Mouse (Mus musculus) midbrain, embryonic 15.5 days (tissue): ENCODE results near the gene Mif. TPM values are rescaled to one million over a fixed set of nuclear protein-coding genes. Genes with fewer than 3 reads are reported as not detected.
"Not testable (repeated sequence)": the region's sequence is repeated elsewhere in the genome, so short reads cannot be mapped to it uniquely, and the experiment has no call there.

Experiments used
- ATAC-seq: fragments of 200-750 bp; cut with Nextera tagmentation; replicated peaks from 2 replicates; pipeline ENCODE4 v1.8.0; 2017; ENCODE audit warnings: moderate TSS enrichment
- H3K27ac ChIP-seq: fragments of 300-500 bp; sonication (generic); 2 replicates; pipeline ENCODE4 v1.5.1; 2015; ENCODE audit warnings: mild to moderate bottlenecking, inconsistent platforms
- H3K27me3 ChIP-seq: fragments of 300-500 bp; sonication (generic); replicated peaks from 2 replicates; pipeline ENCODE4 v1.6.1; 2015; ENCODE audit warnings: inconsistent platforms
- H3K36me3 ChIP-seq: fragments of 300-500 bp; sonication (generic); replicated peaks from 2 replicates; pipeline ENCODE4 v1.6.1; 2015; ENCODE audit warnings: inconsistent platforms
- H3K4me1 ChIP-seq: fragments of 300-500 bp; sonication (generic); 2 replicates; pipeline ENCODE4 v1.6.1; 2015; ENCODE audit warnings: inconsistent platforms
- H3K4me2 ChIP-seq: fragments of 300-500 bp; sonication (generic); 2 replicates; pipeline ENCODE4 v1.6.1; 2015; ENCODE audit warnings: inconsistent platforms, mild to moderate bottlenecking, moderate library complexity
- H3K4me3 ChIP-seq: fragments of 300-500 bp; sonication (generic); 2 replicates; pipeline ENCODE4 v1.5.1; 2015; ENCODE audit warnings: mild to moderate bottlenecking, inconsistent platforms
- H3K9ac ChIP-seq: fragments of 300-500 bp; sonication (generic); 2 replicates; pipeline ENCODE4 v1.6.1; 2015; ENCODE audit warnings: mild to moderate bottlenecking, inconsistent platforms
- H3K9me3 ChIP-seq: fragments of 300-500 bp; sonication (generic); 2 replicates; pipeline ENCODE4 v1.6.1; 2016; ENCODE audit warnings: inconsistent platforms
- WGBS: fragments of 180-500 bp; shearing (Covaris S2); methylation state at CpG from one replicate; pipeline ENCODE4 v1.1.7; 2015; ENCODE audit warnings: mixed read lengths; 5-methylcytosine and 5-hydroxymethylcytosine counted together
- polyA plus RNA-seq: library from polyadenylated mRNA; unstranded; fragments of >200 nt; fragmentation: Nextera tagmentation; extraction: Ambion mirVana; gene quantifications from 2 replicates; pipeline ENCODE4 v1.2.1, GENCODE M21; 2015

The Mif gene
- polyA plus RNA-seq, 1 experiment from 2014 or later: 1,455 TPM

DNA sequence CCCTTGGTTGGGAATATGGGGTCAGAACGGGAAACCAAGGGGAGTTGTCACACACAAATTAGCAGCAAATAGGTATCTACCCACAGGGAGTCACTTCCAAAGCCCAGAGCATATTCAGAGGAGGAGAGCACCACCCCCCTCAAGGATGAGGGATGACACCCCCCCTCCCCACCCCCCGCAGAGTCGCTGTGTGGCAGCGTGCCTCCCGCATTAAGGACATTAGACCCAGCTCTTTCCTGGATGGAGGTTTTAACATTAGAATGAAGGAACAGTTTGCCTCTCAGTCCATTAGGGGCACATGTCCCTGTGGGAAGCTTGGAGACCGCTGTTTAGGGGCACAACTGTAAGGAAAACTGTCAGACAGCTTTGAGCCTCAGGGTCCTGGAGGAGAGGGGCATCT lies 9.0 kb downstream of the Mif start:
- H3K27me3 ChIP-seq: no peaks in the 10 kb centered on the region
- no peak overlapping the region for H3K27ac ChIP-seq
- WGBS: 2% methylated on average over 6 of the region's 6 CpGs
- no peak overlapping the region for H3K9ac ChIP-seq
- H3K4me3 ChIP-seq: no peak overlapping the region
- no peak for ATAC-seq
- no peak overlapping the region for H3K4me2 ChIP-seq
- peaks cover 11% of the 10 kb centered on the region for H3K4me1 ChIP-seq
- H3K36me3 ChIP-seq: no peaks in the 10 kb centered on the region
- H3K9me3 ChIP-seq: no peaks in the 10 kb centered on the region

DNA sequence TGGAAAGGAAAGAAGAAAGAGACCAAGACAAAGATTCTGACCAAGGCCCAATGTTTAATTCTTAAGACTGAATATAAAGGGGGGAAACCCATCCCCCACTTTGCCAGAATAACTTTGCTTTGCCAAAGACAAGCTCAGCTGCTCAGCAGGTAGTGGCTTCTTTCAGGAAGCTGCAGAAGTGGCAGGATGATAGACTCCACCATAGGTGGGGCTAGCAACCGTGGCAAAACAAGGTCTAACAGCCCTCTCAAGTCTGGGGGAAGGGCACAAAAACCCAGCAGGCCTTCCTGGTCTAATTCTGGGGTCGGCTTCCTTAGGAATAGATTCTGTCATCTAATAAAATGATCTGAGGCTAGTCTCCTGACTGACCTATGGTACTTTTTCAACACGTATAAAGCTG lies 11.7 kb downstream of the Mif start:
- peaks cover 20% of the 10 kb centered on the region for H3K4me1 ChIP-seq
- ATAC-seq: no peak
- no peaks in the 10 kb centered on the region for H3K27me3 ChIP-seq
- 38% methylated on average over 3 of the region's 3 CpGs for WGBS
- no peak overlapping the region for H3K4me3 ChIP-seq
- H3K9me3 ChIP-seq: no peaks in the 10 kb centered on the region
- H3K4me2 ChIP-seq: no peak overlapping the region
- H3K36me3 ChIP-seq: no peaks in the 10 kb centered on the region
- no peak overlapping the region for H3K27ac ChIP-seq
- no peak overlapping the region for H3K9ac ChIP-seq

DNA sequence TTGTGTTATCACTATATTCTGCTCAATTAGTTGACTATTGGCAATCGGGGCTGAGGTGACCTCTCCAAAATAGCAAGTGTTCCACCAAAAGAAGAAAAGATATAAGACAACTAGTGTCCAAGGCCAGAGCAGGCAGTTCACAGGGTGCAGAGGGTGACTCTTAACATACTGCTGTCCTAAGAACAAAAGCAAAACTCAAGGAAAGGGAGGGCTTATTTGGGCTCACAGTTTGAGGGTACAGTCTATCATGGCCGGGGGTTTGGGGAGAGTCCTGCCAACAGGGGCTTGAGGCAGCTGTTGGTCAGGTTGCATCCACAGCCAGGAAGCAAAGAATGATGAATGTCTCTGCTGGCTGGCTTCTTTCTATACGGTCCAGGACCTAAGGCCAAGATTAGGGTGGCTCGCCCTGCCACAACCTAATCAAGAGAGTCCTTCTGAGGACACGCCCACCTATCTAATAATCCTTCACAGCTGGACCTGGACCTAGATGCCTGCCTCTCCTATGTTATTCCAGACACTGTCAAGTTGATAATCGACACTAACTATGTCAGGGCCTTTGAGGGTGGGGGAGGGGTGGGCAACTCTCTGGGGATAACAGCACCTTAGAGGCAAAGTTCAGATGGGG lies 14.6 kb downstream of the Mif start:
- Histone ChIP-seq H3K4me1 (0 out of 2 replicates have a peak, but pooled peaks cover 9% of the 10 kb centered on the region), H3K4me3 (no peak overlapping the region), H3K9ac (no peak overlapping the region), H3K9me3 (no peaks in the 10 kb centered on the region), H3K36me3 (no peaks in the 10 kb centered on the region), H3K27me3 (no peaks in the 10 kb centered on the region), H3K4me2 (no peak overlapping the region), H3K27ac (no peak overlapping the region)
- ATAC-seq: no peak
- 77% methylated on average over 6 of the region's 6 CpGs for WGBS

GRCm38 (mm10) chr10:75844800-75845199 lies 15.2 kb downstream of the Mif start:
- ATAC-seq: no peak
- no peak overlapping the region for H3K4me3 ChIP-seq
- WGBS: 42% methylated on average over 1 of the region's 1 CpGs
- H3K9ac ChIP-seq: no peak overlapping the region
- no peaks in the 10 kb centered on the region for H3K9me3 ChIP-seq
- no peaks in the 10 kb centered on the region for H3K27me3 ChIP-seq
- 0 out of 2 replicates have a peak, but pooled peaks cover 9% of the 10 kb centered on the region for H3K4me1 ChIP-seq
- H3K27ac ChIP-seq: 0 out of 2 replicates have a peak overlapping the region, but pooled peaks have one; percentile 8
- H3K4me2 ChIP-seq: no peak overlapping the region
- H3K36me3 ChIP-seq: no peaks in the 10 kb centered on the region

GRCm38 (mm10) chr10:75843898-75844297 lies 16.1 kb downstream of the Mif start:
- not testable (repeated sequence) for H3K27me3 ChIP-seq, H3K36me3 ChIP-seq, H3K27ac ChIP-seq, H3K4me2 ChIP-seq, H3K9ac ChIP-seq, ATAC-seq, H3K4me1 ChIP-seq, H3K9me3 ChIP-seq, H3K4me3 ChIP-seq
- WGBS: 82% methylated on average over 6 of the region's 6 CpGs

- Histone ChIP-seq H3K9ac (no peak overlapping the region), H3K27ac (no peak overlapping the region), H3K36me3 (no peaks in the 10 kb centered on the region), H3K4me2 (no peak overlapping the region), H3K27me3 (peaks cover 11% of the 10 kb centered on the region; the same call in 1 of the 2 replicates), H3K4me3 (no peak overlapping the region), H3K4me1 (peaks cover 24% of the 10 kb centered on the region), H3K9me3 (no peaks in the 10 kb centered on the region)
- no peak for ATAC-seq
- WGBS: 83% methylated on average over 10 of the region's 10 CpGs
These were observed 20.9 kb downstream of the Mif start for GRCm38 (mm10) chr10:75839092-75839491.

DNA sequence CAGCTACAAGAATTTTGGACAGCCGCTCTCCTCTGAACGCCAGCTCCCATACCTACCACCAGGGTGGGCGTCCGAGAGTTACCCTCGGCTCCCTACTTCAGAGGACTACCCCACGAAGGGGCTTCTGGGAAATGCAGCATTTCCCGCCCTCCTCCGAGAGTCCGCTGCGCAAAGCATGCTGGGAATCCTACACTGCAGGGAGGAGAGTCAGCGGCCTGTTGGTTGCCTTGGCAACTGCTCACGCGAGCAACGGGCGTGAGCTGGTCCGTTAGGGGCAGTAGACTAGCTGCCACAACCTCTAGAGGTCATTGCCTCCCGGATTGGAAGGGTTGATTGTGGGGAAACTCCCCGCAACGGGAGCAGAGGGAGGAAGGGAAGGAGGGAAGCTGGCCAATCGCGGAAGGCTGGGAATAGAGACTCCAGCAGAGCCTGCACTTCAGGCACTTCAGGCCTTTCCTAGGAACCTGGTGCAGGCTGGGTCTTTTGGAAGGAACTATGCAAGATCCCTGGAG lies 22.7 kb downstream of the Mif start, which contains the start of gene Gstt2:
Gene Gstt2, minus strand, starts transcription at position 177 of the 512 bp plus-strand sequence.
- H3K9me3 ChIP-seq: no peaks in the 10 kb centered on the region
- 0% methylated on average over 21 of the region's 21 CpGs for WGBS
- no peaks in the 10 kb centered on the region for H3K36me3 ChIP-seq
- H3K4me1 ChIP-seq: peaks cover 26% of the 10 kb centered on the region
- peaks cover 26% of the 10 kb centered on the region for H3K27me3 ChIP-seq
- ATAC-seq: peak; percentile 92
- peak within 1 kb of the TSS; percentile 80 for H3K27ac ChIP-seq
- peak within 1 kb of the TSS; percentile 46 for H3K9ac ChIP-seq
- peak within 1 kb of the TSS; percentile 48 for H3K4me3 ChIP-seq
- peak within 1 kb of the TSS; percentile 59 for H3K4me2 ChIP-seq

DNA sequence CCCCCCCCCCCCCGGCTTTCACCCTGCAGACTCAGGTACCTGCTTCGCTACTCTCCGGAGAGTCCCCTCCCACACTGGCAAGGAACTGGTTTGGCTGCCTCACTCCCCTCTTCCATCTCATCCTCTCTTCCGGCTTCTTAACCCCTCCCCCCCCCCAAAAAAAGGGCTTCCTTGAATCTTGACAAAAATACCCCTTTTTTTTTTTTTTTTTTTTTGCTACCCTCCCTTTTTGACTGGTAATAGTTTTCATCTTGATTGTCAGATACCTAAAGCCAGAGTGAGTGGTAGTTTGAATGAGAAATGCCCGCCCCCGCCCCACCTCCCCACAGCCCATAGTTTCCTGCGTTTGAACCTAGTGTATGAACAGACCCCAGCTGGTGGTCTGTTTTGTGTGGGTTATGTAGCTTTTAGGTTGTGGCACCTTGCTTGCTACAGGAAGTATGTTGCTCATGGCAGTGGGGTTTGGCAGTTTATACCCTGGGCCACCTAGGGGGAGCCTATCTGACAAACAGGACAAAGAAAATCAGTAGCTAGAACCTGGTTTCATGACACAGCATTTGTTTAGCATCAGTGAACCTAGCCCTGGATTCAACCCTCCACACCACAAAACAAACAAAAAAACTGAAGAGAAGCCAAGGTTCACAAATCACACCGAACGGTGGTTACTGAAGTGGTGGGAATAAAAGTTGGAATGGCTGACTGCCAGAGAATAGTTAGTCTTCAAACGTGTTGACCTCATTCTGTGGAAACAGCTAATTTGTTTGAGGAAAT lies 24.1 kb downstream of the Mif start:
- H3K4me1 ChIP-seq: peaks cover 26% of the 10 kb centered on the region
- H3K9ac ChIP-seq: no peak overlapping the region; the same call in 1 of the 2 replicates
- 30% methylated on average over 7 of the region's 10 CpGs for WGBS
- no peaks in the 10 kb centered on the region for H3K36me3 ChIP-seq
- H3K9me3 ChIP-seq: no peaks in the 10 kb centered on the region
- peak overlapping the region; percentile 21; the same call in 1 of the 2 replicates for H3K4me3 ChIP-seq
- peaks cover 26% of the 10 kb centered on the region for H3K27me3 ChIP-seq
- H3K4me2 ChIP-seq: peak overlapping the region; percentile 59
- ATAC-seq: no peak
- H3K27ac ChIP-seq: no peak overlapping the region

DNA sequence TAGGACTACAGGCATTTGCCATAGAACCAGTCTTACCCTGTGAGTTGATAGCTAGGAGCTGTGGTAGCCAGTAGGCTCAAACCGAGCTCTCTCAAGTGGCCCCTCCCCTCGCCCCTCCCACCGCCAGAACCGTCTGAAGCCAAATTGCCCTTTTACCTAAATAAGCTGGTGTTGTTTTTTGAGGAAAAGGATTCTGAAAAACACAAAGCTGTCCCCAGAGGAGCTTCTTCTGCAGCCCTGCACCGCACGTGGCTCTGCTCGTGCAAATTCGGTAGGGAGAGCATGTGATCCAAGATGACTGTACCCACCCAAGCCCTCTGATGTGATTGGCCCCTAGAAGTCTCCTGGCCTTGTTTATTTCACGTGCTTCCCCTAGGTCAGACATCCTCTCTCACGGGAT lies 24.7 kb downstream of the Mif start:
- H3K4me3 ChIP-seq: peak overlapping the region; percentile 21
- 3% methylated on average over 10 of the region's 10 CpGs for WGBS
- ATAC-seq: no peak

DNA sequence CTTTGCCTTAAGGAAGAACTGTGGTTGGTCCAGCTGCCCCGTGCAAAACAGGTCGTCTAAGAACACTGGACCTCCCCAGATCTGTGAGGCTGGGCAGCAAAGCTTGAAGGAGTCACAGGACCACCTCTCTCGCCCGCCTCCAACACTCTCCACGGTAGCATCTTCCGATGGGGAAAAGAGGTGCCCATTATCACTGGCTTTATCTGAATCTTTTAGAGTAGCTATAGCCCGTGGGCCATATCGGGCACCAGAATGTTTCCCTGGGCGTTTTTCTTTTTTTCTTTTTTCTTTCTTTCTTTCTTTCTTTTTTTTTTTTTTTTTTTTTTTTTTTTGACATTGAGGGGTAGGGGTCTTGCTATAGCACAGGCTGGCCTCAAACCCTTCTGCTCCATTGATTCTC lies 25.3 kb downstream of the Mif start:
- peak overlapping the region; percentile 34 for H3K4me3 ChIP-seq
- no peaks in the 10 kb centered on the region for H3K9me3 ChIP-seq
- peak overlapping the region; percentile 59 for H3K4me2 ChIP-seq
- no peaks in the 10 kb centered on the region for H3K36me3 ChIP-seq
- no peak for ATAC-seq
- WGBS: 14% methylated on average over 9 of the region's 9 CpGs
- peaks cover 26% of the 10 kb centered on the region for H3K27me3 ChIP-seq
- H3K9ac ChIP-seq: no peak overlapping the region
- no peak overlapping the region for H3K27ac ChIP-seq
- peaks cover 26% of the 10 kb centered on the region for H3K4me1 ChIP-seq

More for the DNA sequence above, 24.7 kb downstream of the Mif start:
- Histone ChIP-seq H3K4me1 (peaks cover 26% of the 10 kb centered on the region), H3K9me3 (no peaks in the 10 kb centered on the region), H3K27me3 (peaks cover 26% of the 10 kb centered on the region), H3K27ac (no peak overlapping the region), H3K4me2 (peak overlapping the region; percentile 59), H3K9ac (peak overlapping the region; percentile 8; the same call in 1 of the 2 replicates), H3K36me3 (no peaks in the 10 kb centered on the region)

GRCm38 (mm10) chr10:75834250-75834649 lies 25.8 kb downstream of the Mif start:
- no peak for ATAC-seq
- H3K9me3 ChIP-seq: no peaks in the 10 kb centered on the region
- peak overlapping the region; percentile 59 for H3K4me2 ChIP-seq
- peaks cover 26% of the 10 kb centered on the region for H3K27me3 ChIP-seq
- H3K27ac ChIP-seq: no peak overlapping the region
- 2% methylated on average over 21 of the region's 21 CpGs for whole genome bisulfite sequencing
- peaks cover 26% of the 10 kb centered on the region for H3K4me1 ChIP-seq
- H3K9ac ChIP-seq: peak overlapping the region; percentile 7; the same call in 1 of the 2 replicates
- no peaks in the 10 kb centered on the region for H3K36me3 ChIP-seq
- peak overlapping the region; percentile 34 for H3K4me3 ChIP-seq

DNA sequence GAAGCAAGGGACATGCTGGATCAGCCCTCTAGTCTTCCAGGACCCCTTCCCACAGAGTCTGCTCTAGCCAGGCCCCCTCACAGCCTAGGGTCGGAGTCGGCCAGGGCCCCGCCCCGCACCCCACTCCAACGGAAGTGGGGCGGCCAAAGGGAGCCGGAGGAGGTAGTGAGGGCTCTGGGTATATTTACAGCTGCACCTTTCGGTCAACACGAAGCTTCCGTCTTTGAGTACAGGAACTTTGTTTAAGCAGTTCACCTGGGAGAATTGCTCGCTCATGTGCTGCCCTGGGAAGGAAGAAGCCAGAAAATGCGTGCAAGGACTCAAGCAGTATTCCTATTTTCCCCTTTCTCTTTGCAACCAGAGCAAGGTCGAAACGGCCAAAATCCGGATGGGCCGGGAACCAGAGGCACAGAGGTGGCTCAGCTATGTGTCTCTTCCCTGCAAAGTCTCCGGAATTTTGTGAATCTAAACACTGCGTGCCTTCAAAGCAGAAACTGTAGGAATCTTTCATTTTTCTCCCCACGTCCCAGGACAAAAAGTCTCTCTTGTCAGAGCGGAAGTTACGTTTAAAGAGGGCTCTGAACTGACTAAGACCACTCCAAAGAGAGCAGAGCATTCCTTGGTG lies 26.5 kb downstream of the Mif start:
- ATAC-seq: no peak
- Histone ChIP-seq H3K4me2 (peak overlapping the region; percentile 59), H3K9me3 (no peaks in the 10 kb centered on the region), H3K36me3 (no peaks in the 10 kb centered on the region), H3K27me3 (peaks cover 26% of the 10 kb centered on the region), H3K4me1 (peaks cover 26% of the 10 kb centered on the region), H3K9ac (no peak overlapping the region; the same call in 1 of the 2 replicates), H3K4me3 (peak overlapping the region; percentile 34; the same call in 1 of the 2 replicates), H3K27ac (no peak overlapping the region)
- 16% methylated on average over 21 of the region's 21 CpGs for WGBS
